Mouse (Mus musculus): ENCODE results near the gene Asb4. TPM values are rescaled to one million over a fixed set of nuclear protein-coding genes. Genes with fewer than 3 reads are reported as not detected.
A peak's percentile ranks its signal among the peaks of the same experiment; 100 is the strongest.
"Not testable (repeated sequence)": the region's sequence is repeated elsewhere in the genome, so short reads cannot be mapped to it uniquely, and the experiment has no call there.

The Asb4 gene
- polyA plus RNA-seq (2015; fragmentation: Nextera tagmentation; extraction: Ambion mirVana) = 26.5 TPM in 2 replicates

DNA sequence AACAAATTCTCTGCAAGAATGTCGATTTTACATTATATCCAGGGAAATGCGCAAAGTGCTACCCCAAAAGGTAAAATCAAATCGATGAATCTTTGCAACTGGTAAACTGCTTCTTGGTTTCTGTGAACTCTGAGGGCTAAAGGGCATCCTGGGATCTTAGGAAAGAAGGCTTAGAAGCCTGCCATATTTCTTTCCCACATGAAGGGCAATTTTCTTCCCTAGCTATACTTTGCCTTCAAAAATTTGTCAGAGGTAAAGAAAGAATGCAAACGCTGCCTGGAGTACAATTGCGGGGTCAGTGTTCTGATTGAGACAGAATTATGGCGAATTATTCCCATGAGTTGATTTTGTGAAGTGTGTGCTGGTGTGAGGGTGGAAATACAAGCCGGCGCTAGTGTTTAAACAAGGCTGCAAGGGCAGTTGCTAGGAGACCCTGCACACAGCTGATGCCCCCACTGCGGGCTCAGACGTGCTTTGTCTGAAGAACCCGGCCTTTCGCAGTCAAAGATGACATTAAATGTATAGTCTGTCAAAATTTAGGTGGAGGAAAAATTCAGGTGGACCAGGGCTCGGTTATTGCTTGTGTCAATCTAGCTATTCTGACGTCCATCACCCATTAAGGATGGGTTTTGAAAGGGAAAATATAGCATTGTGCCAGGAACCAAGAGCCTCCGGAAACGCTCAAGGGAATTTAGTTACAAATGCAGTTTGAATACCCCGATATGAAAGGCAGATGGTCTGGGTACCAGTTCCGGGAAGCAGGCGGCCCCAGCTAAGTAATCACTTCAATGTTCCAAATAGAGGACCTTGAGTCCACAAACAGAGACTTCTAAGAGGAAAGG is at the start of gene Asb4:
TSS of gene Asb4 (plus strand) at position 51 of the 842 bp plus-strand sequence.
- Histone ChIP-seq H3K36me3 (ENCODE audit: control insufficient read depth, insufficient read depth) (no peaks in the 10 kb centered on the region), H3K27ac (ENCODE audit: low read length) (0 out of 2 replicates have a peak within 1 kb of the TSS, but pooled peaks have one; percentile 0), H3K4me1 (ENCODE audit: control insufficient read depth, insufficient read depth, low read length) (peaks cover 16% of the 10 kb centered on the region), H3K9ac (ENCODE audit: low read length) (peak within 1 kb of the TSS; percentile 53), H3K9me3 (replicated peaks; ENCODE audit: control insufficient read depth, low read length) (no peaks in the 10 kb centered on the region), H3K4me2 (ENCODE audit: low read depth, low read length) (peak within 1 kb of the TSS; percentile 90), H3K27me3 (ENCODE audit: control insufficient read depth, insufficient read depth, low read length) (no peaks in the 10 kb centered on the region), H3K4me3 (ENCODE audit: low read length) (peak within 1 kb of the TSS; percentile 49)
- ATAC-seq (replicated peaks; ENCODE audit: extremely low read depth, insufficient read depth, low FRiP score) = no peak
- WGBS = 11% methylated on average over 19 of the region's 19 CpGs

- Histone ChIP-seq H3K9ac (ENCODE audit: low read length) (no peak overlapping the region), H3K4me3 (ENCODE audit: low read length) (no peak overlapping the region), H3K36me3 (ENCODE audit: control insufficient read depth, insufficient read depth) (no peaks in the 10 kb centered on the region), H3K9me3 (replicated peaks; ENCODE audit: control insufficient read depth, low read length) (no peaks in the 10 kb centered on the region), H3K4me2 (ENCODE audit: low read depth, low read length) (peak overlapping the region; percentile 46), H3K4me1 (ENCODE audit: control insufficient read depth, insufficient read depth, low read length) (no peaks in the 10 kb centered on the region), H3K27ac (ENCODE audit: low read length) (no peak overlapping the region), H3K27me3 (ENCODE audit: control insufficient read depth, insufficient read depth, low read length) (no peaks in the 10 kb centered on the region)
- no peak for ATAC-seq (replicated peaks; ENCODE audit: extremely low read depth, insufficient read depth, low FRiP score)
- 49% methylated on average over 5 of the region's 5 CpGs for WGBS
Measured at GRCm38 (mm10) chr6:5334021-5334420, 49.2 kb upstream of the Asb4 start.

GRCm38 (mm10) chr6:5336016-5336415 is 47.2 kb upstream of the Asb4 start:
- not testable (repeated sequence) for H3K4me1 ChIP-seq (ENCODE audit: control insufficient read depth, insufficient read depth, low read length); ATAC-seq (replicated peaks; ENCODE audit: extremely low read depth, insufficient read depth, low FRiP score); H3K9me3 ChIP-seq (replicated peaks; ENCODE audit: control insufficient read depth, low read length)

GRCm38 (mm10) chr6:5338781-5339180 is 44.4 kb upstream of the Asb4 start:
- not testable (repeated sequence) for ATAC-seq (replicated peaks; ENCODE audit: extremely low read depth, insufficient read depth, low FRiP score); H3K9me3 ChIP-seq (replicated peaks; ENCODE audit: control insufficient read depth, low read length); H3K4me3 ChIP-seq (ENCODE audit: low read length); H3K27ac ChIP-seq (ENCODE audit: low read length); H3K4me1 ChIP-seq (ENCODE audit: control insufficient read depth, insufficient read depth, low read length); H3K27me3 ChIP-seq (ENCODE audit: control insufficient read depth, insufficient read depth, low read length); H3K9ac ChIP-seq (ENCODE audit: low read length); H3K36me3 ChIP-seq (ENCODE audit: control insufficient read depth, insufficient read depth); H3K4me2 ChIP-seq (ENCODE audit: low read depth, low read length)
- 88% methylated on average over 4 of the region's 4 CpGs for WGBS

More at GRCm38 (mm10) chr6:5336016-5336415, 47.2 kb upstream of the Asb4 start:
- not testable (repeated sequence) for H3K27ac ChIP-seq (ENCODE audit: low read length); H3K4me2 ChIP-seq (ENCODE audit: low read depth, low read length); H3K27me3 ChIP-seq (ENCODE audit: control insufficient read depth, insufficient read depth, low read length); H3K4me3 ChIP-seq (ENCODE audit: low read length); H3K9ac ChIP-seq (ENCODE audit: low read length); H3K36me3 ChIP-seq (ENCODE audit: control insufficient read depth, insufficient read depth)

DNA sequence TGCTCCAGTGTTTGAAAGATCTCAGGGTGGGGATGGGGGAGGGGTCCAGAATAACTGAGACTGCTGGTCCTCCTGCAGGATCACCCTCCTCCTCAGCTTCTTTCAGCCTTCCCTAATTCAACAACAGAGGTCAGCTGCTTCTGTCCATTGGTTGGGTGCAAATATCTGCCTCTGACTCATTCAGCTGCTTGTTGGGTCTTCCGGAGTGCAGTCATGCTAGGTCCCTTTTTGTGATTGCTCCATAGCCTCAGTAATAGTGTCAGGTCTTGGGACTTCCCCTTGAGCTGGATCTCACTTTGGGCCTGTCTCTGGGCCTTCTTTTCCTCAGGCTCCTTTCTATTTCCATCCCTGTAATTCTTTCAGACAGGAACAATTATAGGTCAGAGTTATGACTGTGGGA is 43.9 kb upstream of the Asb4 start:
- not testable (repeated sequence) for H3K36me3 ChIP-seq (ENCODE audit: control insufficient read depth, insufficient read depth); H3K4me3 ChIP-seq (ENCODE audit: low read length); H3K27ac ChIP-seq (ENCODE audit: low read length); ATAC-seq (replicated peaks; ENCODE audit: extremely low read depth, insufficient read depth, low FRiP score); H3K9ac ChIP-seq (ENCODE audit: low read length); H3K4me1 ChIP-seq (ENCODE audit: control insufficient read depth, insufficient read depth, low read length); H3K9me3 ChIP-seq (replicated peaks; ENCODE audit: control insufficient read depth, low read length); H3K27me3 ChIP-seq (ENCODE audit: control insufficient read depth, insufficient read depth, low read length); H3K4me2 ChIP-seq (ENCODE audit: low read depth, low read length)
- WGBS = 87% methylated on average over 1 of the region's 1 CpGs

DNA sequence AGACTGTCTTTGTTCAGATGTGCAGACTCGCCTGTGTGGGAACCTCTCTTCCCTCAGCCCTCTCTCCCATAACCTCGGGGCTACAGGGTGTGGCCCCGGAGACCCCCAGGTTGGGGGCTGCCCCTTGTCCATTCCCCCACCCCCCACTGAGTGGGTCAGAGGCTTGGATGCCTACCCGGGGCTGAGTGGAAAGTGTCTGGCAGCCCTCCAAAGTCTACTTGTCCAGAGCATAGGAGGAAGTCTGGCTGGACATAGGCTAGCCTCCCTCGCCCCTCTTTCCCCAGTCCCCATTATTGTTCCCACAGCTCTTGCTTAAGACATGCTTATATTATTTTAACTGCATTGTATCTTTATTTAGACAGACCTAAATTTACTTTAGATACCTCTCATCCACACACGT is 38.9 kb upstream of the Asb4 start:
- H3K9ac ChIP-seq (ENCODE audit: low read length) = no peak overlapping the region
- no peak overlapping the region for H3K27ac ChIP-seq (ENCODE audit: low read length)
- 42% methylated on average over 6 of the region's 6 CpGs for WGBS

DNA sequence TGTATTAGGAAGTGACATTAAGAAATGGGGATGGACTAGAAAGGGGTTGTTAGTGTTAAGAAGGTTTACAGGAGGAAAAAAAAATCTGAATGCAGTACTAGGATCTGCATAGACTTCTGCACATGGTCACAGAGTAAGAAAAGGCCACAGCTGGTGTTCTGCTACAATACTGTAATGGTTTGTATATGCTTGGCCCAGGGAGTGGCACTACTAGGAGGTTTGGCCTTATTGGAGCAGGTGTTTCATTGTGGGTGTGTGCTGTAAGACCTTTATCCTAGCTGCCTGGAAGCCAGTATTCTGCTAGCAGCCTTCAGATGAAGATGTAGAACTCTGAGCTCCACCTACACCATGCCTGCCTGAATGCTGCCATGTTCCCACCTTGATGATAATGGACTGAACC is 25.3 kb upstream of the Asb4 start:
- no peaks in the 10 kb centered on the region for H3K36me3 ChIP-seq (ENCODE audit: control insufficient read depth, insufficient read depth)
- no peak overlapping the region for H3K4me2 ChIP-seq (ENCODE audit: low read depth, low read length)
- no peaks in the 10 kb centered on the region for H3K27me3 ChIP-seq (ENCODE audit: control insufficient read depth, insufficient read depth, low read length)
- no peak overlapping the region for H3K4me3 ChIP-seq (ENCODE audit: low read length)
- H3K9me3 ChIP-seq (replicated peaks; ENCODE audit: control insufficient read depth, low read length) = no peaks in the 10 kb centered on the region
- no peaks in the 10 kb centered on the region for H3K4me1 ChIP-seq (ENCODE audit: control insufficient read depth, insufficient read depth, low read length)
- H3K27ac ChIP-seq (ENCODE audit: low read length) = no peak overlapping the region
- no peak for ATAC-seq (replicated peaks; ENCODE audit: extremely low read depth, insufficient read depth, low FRiP score)
- no peak overlapping the region for H3K9ac ChIP-seq (ENCODE audit: low read length)

More for the DNA sequence above, 38.9 kb upstream of the Asb4 start:
- ATAC-seq (replicated peaks; ENCODE audit: extremely low read depth, insufficient read depth, low FRiP score) = peak; percentile 52; the same call in 1 of the 2 replicates
- Histone ChIP-seq H3K4me3 (ENCODE audit: low read length) (no peak overlapping the region), H3K27me3 (ENCODE audit: control insufficient read depth, insufficient read depth, low read length) (no peaks in the 10 kb centered on the region), H3K9me3 (replicated peaks; ENCODE audit: control insufficient read depth, low read length) (no peaks in the 10 kb centered on the region), H3K4me1 (ENCODE audit: control insufficient read depth, insufficient read depth, low read length) (peaks cover 3% of the 10 kb centered on the region; the same call in 1 of the 2 replicates), H3K4me2 (ENCODE audit: low read depth, low read length) (no peak overlapping the region; the same call in 1 of the 2 replicates), H3K36me3 (ENCODE audit: control insufficient read depth, insufficient read depth) (no peaks in the 10 kb centered on the region)

DNA sequence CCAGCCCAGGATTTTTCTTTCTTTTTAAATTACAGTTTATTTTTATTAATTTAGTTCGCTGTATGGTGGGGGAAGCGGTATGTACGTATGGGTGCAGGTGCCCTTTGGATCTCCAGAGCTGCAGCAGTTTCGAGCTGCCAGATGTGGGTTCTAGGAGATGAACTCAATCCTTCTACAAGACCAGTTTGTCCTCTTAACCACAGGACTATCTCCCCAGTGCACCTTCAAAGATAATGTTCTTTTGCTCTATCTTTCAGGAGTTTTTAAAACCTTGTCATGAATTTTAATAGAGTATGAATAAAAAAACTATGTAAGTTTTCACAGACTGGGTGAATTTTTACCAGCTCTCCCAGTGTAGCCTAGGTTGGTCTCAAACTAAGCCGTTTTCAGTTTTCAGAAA is 22.8 kb upstream of the Asb4 start:
- no peak for ATAC-seq (replicated peaks; ENCODE audit: extremely low read depth, insufficient read depth, low FRiP score)
- no peaks in the 10 kb centered on the region for H3K27me3 ChIP-seq (ENCODE audit: control insufficient read depth, insufficient read depth, low read length)
- H3K4me1 ChIP-seq (ENCODE audit: control insufficient read depth, insufficient read depth, low read length) = no peaks in the 10 kb centered on the region
- no peak overlapping the region for H3K27ac ChIP-seq (ENCODE audit: low read length)
- no peak overlapping the region for H3K9ac ChIP-seq (ENCODE audit: low read length)
- no peak overlapping the region for H3K4me2 ChIP-seq (ENCODE audit: low read depth, low read length)
- H3K36me3 ChIP-seq (ENCODE audit: control insufficient read depth, insufficient read depth) = no peaks in the 10 kb centered on the region
- no peaks in the 10 kb centered on the region for H3K9me3 ChIP-seq (replicated peaks; ENCODE audit: control insufficient read depth, low read length)
- 88% methylated on average over 5 of the region's 5 CpGs for WGBS
- H3K4me3 ChIP-seq (ENCODE audit: low read length) = no peak overlapping the region

DNA sequence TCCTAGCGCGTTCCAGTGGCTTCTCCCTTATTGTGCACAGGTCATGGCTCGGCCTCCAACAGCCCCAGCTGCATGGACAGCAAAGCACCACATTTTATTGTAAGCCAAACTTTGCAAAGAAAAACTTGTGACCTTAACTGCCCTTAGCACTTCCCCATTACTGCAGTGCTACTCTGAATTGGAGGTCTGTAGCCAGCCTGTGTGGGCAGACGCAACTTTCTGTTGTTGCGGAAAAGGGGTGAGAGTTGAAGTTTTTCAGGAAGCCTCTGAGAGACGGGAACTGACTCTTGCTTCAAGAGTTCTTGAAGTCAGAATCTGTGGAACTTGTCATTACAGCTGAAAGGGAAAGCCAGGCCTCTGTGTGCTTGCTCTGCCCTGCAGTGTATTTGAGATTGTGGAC is 21.2 kb upstream of the Asb4 start:
- 78% methylated on average over 6 of the region's 6 CpGs for WGBS
- Histone ChIP-seq H3K27me3 (ENCODE audit: control insufficient read depth, insufficient read depth, low read length) (no peaks in the 10 kb centered on the region), H3K4me3 (ENCODE audit: low read length) (no peak overlapping the region), H3K4me1 (ENCODE audit: control insufficient read depth, insufficient read depth, low read length) (no peaks in the 10 kb centered on the region), H3K9me3 (replicated peaks; ENCODE audit: control insufficient read depth, low read length) (no peaks in the 10 kb centered on the region), H3K9ac (ENCODE audit: low read length) (no peak overlapping the region), H3K27ac (ENCODE audit: low read length) (no peak overlapping the region), H3K36me3 (ENCODE audit: control insufficient read depth, insufficient read depth) (no peaks in the 10 kb centered on the region), H3K4me2 (ENCODE audit: low read depth, low read length) (no peak overlapping the region)
- ATAC-seq (replicated peaks; ENCODE audit: extremely low read depth, insufficient read depth, low FRiP score) = no peak

Data from heart, embryonic 16.5 days (tissue).